Mouse (Mus musculus) heart, embryonic 14.5 days (tissue): Measurements from ENCODE around the gene Suclg1. TPM values are rescaled to one million over a fixed set of nuclear protein-coding genes. Genes with fewer than 3 reads are reported as not detected.

Source experiments
- ATAC-seq: fragments of 200-750 bp; cut with Nextera tagmentation; 2 replicates; pipeline ENCODE4 v1.8.0; 2017; ENCODE audit warnings: low read depth, moderate TSS enrichment; ENCODE audit not compliant: insufficient number of reproducible peaks, insufficient read depth, low FRiP score
- H3K27ac ChIP-seq, 2 experiments: fragments of 200-500 bp in 1 of 2; fragments of 300-500 bp in 1 of 2; sonication (generic) in 1 of 2; replicated peaks in 1 of 2; 2 replicates each; pipeline ENCODE4 v1.5.1; 2012 to 2014; ENCODE audit warnings: low read depth in 2 of 2, low read length in 2 of 2, control low read depth in 1 of 2, mild to moderate bottlenecking in 1 of 2, mixed read lengths in 1 of 2; ENCODE audit not compliant: control insufficient read depth in 1 of 2, insufficient read depth in 1 of 2
- H3K27me3 ChIP-seq: fragments of 300-500 bp; sonication (generic); 2 replicates; pipeline ENCODE4 v1.6.1; 2014; ENCODE audit warnings: mild to moderate bottlenecking, low read length, control low read depth; ENCODE audit not compliant: control insufficient read depth, insufficient read depth
- H3K36me3 ChIP-seq: fragments of 300-500 bp; sonication (generic); 2 replicates; pipeline ENCODE4 v1.6.1; 2014; ENCODE audit warnings: mild to moderate bottlenecking, control low read depth, low read length, mixed read lengths; ENCODE audit not compliant: control insufficient read depth, insufficient read depth
- H3K4me1 ChIP-seq, 2 experiments: fragments of 200-500 bp in 1 of 2; fragments of 300-500 bp in 1 of 2; sonication (generic) in 1 of 2; 2 replicates each; pipeline ENCODE4 v1.6.1; 2012 to 2014; ENCODE audit warnings: low read length in 2 of 2, control low read depth in 1 of 2, mixed read lengths in 1 of 2; ENCODE audit not compliant: control insufficient read depth in 2 of 2, insufficient read depth in 2 of 2
- H3K4me2 ChIP-seq: fragments of 300-500 bp; sonication (generic); 2 replicates; pipeline ENCODE4 v1.6.1; 2014; ENCODE audit warnings: mild to moderate bottlenecking, low read length
- H3K4me3 ChIP-seq, 2 experiments: fragments of 200-500 bp in 1 of 2; fragments of 300-500 bp in 1 of 2; sonication (generic) in 1 of 2; 2 replicates each; pipeline ENCODE4 v1.5.1; 2012 to 2014; ENCODE audit warnings: low read length in 2 of 2, mild to moderate bottlenecking in 2 of 2, control low read depth in 1 of 2, low read depth in 1 of 2, moderate library complexity in 1 of 2; ENCODE audit not compliant: control insufficient read depth in 1 of 2, insufficient read depth in 1 of 2
- H3K9ac ChIP-seq: fragments of 300-500 bp; sonication (generic); 2 replicates; pipeline ENCODE4 v1.6.1; 2014; ENCODE audit warnings: mild to moderate bottlenecking, low read length
- H3K9me3 ChIP-seq: fragments of 300-500 bp; sonication (generic); 2 replicates; pipeline ENCODE4 v1.6.1; 2016; ENCODE audit warnings: low read length, control low read depth; ENCODE audit not compliant: control insufficient read depth
- WGBS: fragments of 180-500 bp; shearing (Covaris S2); extraction: QIAGEN DNeasy Blood & Tissue Kit; methylation state at CpG from one replicate; pipeline ENCODE4 v1.1.7; 2014; 5-methylcytosine and 5-hydroxymethylcytosine counted together
- polyA plus RNA-seq: library from polyadenylated mRNA; unstranded; fragments of >200 nt; fragmentation: Nextera tagmentation; extraction: Ambion mirVana; gene quantifications from 2 replicates; pipeline ENCODE4 v1.2.1, GENCODE M21; 2014

Gene Suclg1
- polyA plus RNA-seq = 329 and 333 TPM in 2 replicates

GRCm38 (mm10) chr6:73248237-73249048 lies at the start of gene Suclg1:
Gene Suclg1 (plus strand): TSS chr6:73248382.
- Histone ChIP-seq H3K27me3 (no peaks in the 10 kb centered on the region), H3K9ac (peak within 1 kb of the TSS; percentile 98), H3K4me2 (peak within 1 kb of the TSS; percentile 88), H3K4me3 (peak within 1 kb of the TSS; percentile 91 to 97), H3K27ac (peak within 1 kb of the TSS; percentile 80 to 90), H3K4me1 (peaks cover 0 to 21% of the 10 kb centered on the region in 2 experiments; a peak in 3 of 4 replicates), H3K9me3 (no peaks in the 10 kb centered on the region), H3K36me3 (no peaks in the 10 kb centered on the region)
- peak; percentile 87 for ATAC-seq
- WGBS = under 1% methylated on average over 57 of the region's 58 CpGs

GRCm38 (mm10) chr6:73203724-73204123 lies 44.5 kb upstream of the Suclg1 start:
- no peaks in the 10 kb centered on the region for H3K27me3 ChIP-seq
- no peak overlapping the region for H3K4me2 ChIP-seq
- H3K36me3 ChIP-seq = no peaks in the 10 kb centered on the region
- no peaks in the 10 kb centered on the region for H3K9me3 ChIP-seq
- H3K4me3 ChIP-seq = no peak overlapping the region
- no peak overlapping the region for H3K9ac ChIP-seq
- 56% methylated on average over 2 of the region's 2 CpGs for WGBS
- no peak overlapping the region for H3K27ac ChIP-seq
- ATAC-seq = no peak
- H3K4me1 ChIP-seq = no peaks in the 10 kb centered on the region

- 44% methylated on average over 4 of the region's 4 CpGs for WGBS
Observed at GRCm38 (mm10) chr6:73204937-73205336, 43.2 kb upstream of the Suclg1 start.

GRCm38 (mm10) chr6:73209598-73209997 lies 38.6 kb upstream of the Suclg1 start:
- 86% methylated on average over 6 of the region's 6 CpGs for WGBS
- Histone ChIP-seq H3K27ac (no peak overlapping the region), H3K4me3 (no peak overlapping the region), H3K9ac (no peak overlapping the region), H3K36me3 (no peaks in the 10 kb centered on the region), H3K9me3 (no peaks in the 10 kb centered on the region), H3K4me2 (no peak overlapping the region), H3K27me3 (no peaks in the 10 kb centered on the region), H3K4me1 (no peaks in the 10 kb centered on the region)
- no peak for ATAC-seq

More at GRCm38 (mm10) chr6:73204937-73205336, 43.2 kb upstream of the Suclg1 start:
- no peak for ATAC-seq
- Histone ChIP-seq H3K9me3 (no peaks in the 10 kb centered on the region), H3K4me3 (no peak overlapping the region), H3K27ac (no peak overlapping the region), H3K9ac (no peak overlapping the region), H3K4me1 (no peaks in the 10 kb centered on the region), H3K27me3 (no peaks in the 10 kb centered on the region), H3K36me3 (no peaks in the 10 kb centered on the region), H3K4me2 (no peak overlapping the region)

GRCm38 (mm10) chr6:73210445-73210972 lies 37.7 kb upstream of the Suclg1 start:
- H3K4me3 ChIP-seq = no peak overlapping the region
- no peak overlapping the region for H3K27ac ChIP-seq
- H3K9ac ChIP-seq = no peak overlapping the region
- H3K27me3 ChIP-seq = no peaks in the 10 kb centered on the region
- ATAC-seq = no peak
- no peaks in the 10 kb centered on the region for H3K36me3 ChIP-seq
- H3K4me2 ChIP-seq = no peak overlapping the region
- 68% methylated on average over 4 of the region's 4 CpGs for WGBS
- H3K4me1 ChIP-seq = no peaks in the 10 kb centered on the region
- H3K9me3 ChIP-seq = no peaks in the 10 kb centered on the region

GRCm38 (mm10) chr6:73211036-73211435 lies 37.1 kb upstream of the Suclg1 start:
- ATAC-seq = no peak
- H3K4me1 ChIP-seq = no peaks in the 10 kb centered on the region
- no peak overlapping the region for H3K9ac ChIP-seq
- no peaks in the 10 kb centered on the region for H3K36me3 ChIP-seq
- 71% methylated on average over 3 of the region's 3 CpGs for WGBS
- no peak overlapping the region for H3K27ac ChIP-seq
- H3K4me3 ChIP-seq = no peak overlapping the region
- no peak overlapping the region for H3K4me2 ChIP-seq
- no peaks in the 10 kb centered on the region for H3K27me3 ChIP-seq
- no peaks in the 10 kb centered on the region for H3K9me3 ChIP-seq

GRCm38 (mm10) chr6:73211602-73212001 lies 36.6 kb upstream of the Suclg1 start:
- no peaks in the 10 kb centered on the region for H3K36me3 ChIP-seq
- H3K4me3 ChIP-seq = no peak overlapping the region
- H3K4me1 ChIP-seq = no peaks in the 10 kb centered on the region
- no peaks in the 10 kb centered on the region for H3K27me3 ChIP-seq
- H3K4me2 ChIP-seq = no peak overlapping the region
- no peak for ATAC-seq
- H3K27ac ChIP-seq = no peak overlapping the region
- no peaks in the 10 kb centered on the region for H3K9me3 ChIP-seq
- no peak overlapping the region for H3K9ac ChIP-seq
